Mouse (Mus musculus): ENCODE measurements around the gene Ybx1.
"Not testable (repeated sequence)": the region's sequence is repeated elsewhere in the genome, so short reads cannot be mapped to it uniquely, and the experiment has no call there.

Ybx1 gene

DNA sequence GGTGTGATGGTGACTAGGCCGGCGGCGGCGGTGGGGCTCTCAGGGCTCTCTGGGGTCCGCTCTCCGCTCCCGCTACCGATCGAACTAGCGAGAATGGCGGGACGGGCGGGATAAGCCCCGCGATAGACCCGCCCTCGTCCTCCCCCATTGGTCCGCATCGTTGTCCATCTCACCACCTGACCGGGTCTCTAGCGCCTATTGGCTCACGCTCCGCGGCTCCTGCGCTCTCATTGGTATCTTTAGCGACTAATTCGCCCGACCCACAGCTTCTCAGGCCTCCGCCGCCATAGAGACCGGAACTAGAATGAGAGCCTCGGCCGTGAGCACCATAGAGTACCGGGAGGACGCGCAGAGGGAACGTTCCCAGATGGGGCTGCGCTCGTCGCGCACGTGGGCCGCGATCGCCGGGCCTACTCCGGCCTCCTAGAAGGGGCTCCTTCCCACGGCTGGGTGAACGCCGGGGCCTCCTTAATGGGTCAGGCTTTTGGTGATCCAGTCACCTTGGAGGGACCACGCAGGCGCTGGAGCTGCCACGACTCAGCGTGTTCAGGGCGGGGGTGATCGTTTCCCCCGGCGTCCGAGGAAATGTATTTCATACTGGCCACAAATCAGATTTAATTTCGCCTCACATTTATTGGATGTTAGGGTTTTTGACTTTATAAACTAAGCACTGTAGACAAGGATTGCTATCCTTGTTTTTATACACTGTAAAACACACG, at the start of gene Ybx1:
Gene Ybx1, minus strand, starts transcription at position 190 of the 719 bp plus-strand sequence.
- peak; percentile 99 for DNase-seq

GRCm38 (mm10) chr4:119338861-119339361, 44.5 kb upstream of the Ybx1 start:
- DNase-seq: peak; percentile 76

DNA sequence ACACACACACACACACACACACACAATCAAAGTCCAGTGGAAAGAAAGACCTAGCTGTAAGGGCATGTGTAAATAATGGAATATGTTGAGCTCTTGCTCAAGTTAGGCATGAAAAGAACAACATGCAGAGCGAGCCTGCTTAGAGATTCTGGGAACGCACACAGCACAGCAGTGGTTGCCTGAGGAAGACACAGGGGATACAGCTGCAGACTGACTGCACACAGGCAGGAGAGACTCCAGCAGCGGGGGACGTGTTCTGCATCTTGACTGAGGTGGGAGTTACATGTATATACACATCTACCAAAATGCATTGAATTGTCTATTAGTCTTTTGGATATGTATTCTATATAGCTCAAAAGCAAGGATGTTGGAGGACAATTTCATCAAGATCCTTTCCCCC, 44.0 kb upstream of the Ybx1 start:
- DNase-seq: no peak

DNA sequence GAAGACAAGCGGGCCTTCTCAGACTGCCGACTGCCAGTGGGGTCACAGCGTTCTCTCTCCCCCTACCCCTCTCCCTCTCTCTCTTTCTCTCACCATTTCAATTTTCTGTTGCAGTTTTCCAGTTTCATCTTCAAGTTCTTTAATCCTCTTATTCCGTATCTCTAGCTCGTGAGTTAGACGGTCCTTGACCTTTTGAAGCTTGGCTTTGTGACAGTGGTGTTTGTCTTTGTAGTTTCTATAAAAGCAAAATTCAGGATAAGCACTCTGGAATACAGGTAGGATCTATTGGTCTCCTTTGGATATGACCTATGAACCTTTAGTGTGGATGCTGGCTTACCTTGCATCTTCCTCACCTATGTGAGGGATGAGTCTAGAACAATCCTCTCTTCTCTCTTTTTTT, 39.1 kb upstream of the Ybx1 start:
- DNase-seq: no peak

DNA sequence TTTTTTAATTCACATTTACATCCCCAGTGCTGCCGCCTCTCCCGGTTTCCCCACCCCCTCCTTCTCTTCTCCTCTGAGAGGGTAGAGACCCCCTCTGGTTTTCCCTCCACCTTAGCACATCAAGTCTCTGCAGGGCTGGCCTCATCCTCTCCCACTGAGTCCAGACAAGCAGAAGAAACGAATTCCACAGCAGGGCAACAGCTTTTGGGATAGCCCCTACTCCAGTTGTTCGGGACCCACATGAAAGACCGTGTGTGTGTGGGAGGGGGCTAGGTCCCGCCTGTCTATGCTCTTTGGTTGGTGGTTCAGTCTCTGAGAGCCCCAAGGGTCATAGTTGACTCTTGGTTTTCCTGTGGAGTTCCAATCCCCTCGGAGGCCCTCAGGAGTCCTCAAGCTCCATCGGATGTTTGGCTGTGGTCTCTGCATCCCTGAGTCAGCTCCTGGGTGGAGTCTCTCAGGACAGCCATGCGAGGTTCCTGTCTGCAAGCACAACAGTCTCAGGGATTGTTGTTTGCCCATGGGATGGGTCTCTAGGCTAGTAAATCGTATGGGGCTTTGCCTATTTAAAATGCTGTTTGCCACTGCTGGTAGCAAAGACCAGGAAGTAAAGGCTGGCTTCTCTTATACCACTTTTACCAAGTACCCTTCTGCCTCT, 26.6 kb upstream of the Ybx1 start:
- peak; percentile 18 for DNase-seq

- peak; percentile 96 for DNase-seq
These were observed 25.9 kb upstream of the Ybx1 start, which contains the start of gene Ppih for GRCm38 (mm10) chr4:119320131-119320830. Ppih (minus strand) TSS chr4:119320546.

GRCm38 (mm10) chr4:119313756-119314155, 19.4 kb upstream of the Ybx1 start:
- DNase-seq: no peak

- no peak for DNase-seq
These were observed 11.0 kb upstream of the Ybx1 start for GRCm38 (mm10) chr4:119305418-119305817.

DNA sequence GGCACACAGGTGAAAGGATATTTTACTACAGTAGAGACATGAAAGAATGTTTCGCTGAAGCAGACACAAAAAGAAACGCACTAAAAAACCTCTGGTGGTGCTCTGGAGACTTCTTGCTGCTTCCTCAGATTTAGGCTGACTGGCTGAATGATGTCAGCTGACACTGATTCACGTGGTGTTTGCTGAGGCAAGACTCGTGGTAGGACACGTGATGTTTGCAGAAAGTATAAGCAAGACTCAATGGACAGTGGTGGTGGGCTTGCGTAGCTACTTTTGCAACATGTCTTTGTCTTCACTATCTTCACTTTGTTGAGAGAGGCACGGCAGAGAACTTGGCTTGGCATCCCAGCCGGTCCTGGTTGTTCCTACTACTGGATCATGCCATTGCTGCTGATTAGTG, 8.9 kb upstream of the Ybx1 start:
- DNase-seq: no peak

GRCm38 (mm10) chr4:119301777-119302176, 7.4 kb upstream of the Ybx1 start:
- no peak for DNase-seq

GRCm38 (mm10) chr4:119300761-119301160, 6.4 kb upstream of the Ybx1 start:
- no peak for DNase-seq

GRCm38 (mm10) chr4:119297361-119297760, 3.0 kb upstream of the Ybx1 start:
- no peak for DNase-seq

DNA sequence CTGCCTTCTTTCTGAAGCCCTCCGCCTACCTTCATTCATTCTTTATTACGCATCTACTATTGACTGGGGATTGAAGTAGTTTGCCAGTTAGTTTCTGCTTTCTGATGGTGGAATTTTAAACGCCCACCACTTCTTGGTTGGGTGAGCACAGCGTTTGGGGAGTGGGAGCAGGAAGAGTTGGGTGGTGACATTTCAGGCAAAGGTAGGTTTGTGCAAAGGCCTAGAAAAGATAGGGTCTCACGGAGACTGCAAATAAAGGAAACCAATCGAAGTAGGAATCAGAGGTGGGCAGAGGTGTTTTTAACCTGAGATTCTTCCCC, 690 bp upstream of the Ybx1 start:
- no peak for DNase-seq

DNA sequence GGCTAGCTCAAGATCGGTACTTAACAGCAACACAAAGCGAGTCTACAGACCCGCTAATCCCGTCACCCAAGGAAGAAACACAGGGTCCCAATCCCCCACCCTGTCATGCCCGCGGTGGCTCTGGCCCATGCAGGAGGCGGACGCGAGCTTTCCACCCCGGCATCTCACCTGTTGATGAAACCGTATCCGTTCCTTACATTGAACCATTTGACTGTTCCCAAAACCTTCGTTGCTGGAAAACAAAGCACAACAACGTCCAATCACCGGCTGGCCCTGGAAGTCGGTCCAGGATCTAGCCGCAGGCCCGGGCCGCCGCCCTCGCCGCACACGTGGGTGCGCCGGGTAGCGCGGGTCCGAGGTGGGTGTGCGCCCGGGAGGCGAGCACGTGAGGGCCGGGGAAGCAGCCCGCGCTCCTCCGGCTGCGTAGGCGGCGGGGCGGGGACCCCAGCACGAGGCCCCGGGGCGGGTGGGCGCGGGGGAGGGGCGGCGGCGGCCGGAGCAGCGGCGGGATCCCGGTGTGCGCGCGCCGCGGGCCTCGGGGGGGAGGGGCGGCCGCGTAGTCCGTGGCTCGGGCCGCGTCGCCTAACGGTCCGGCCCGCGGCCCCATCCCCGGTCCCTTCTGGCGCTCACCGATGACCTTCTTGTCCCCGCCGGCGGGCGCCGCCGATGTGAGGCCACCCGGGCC, 688 bp downstream of the Ybx1 start:
- peak; percentile 55 for DNase-seq

- peak; percentile 71 for DNase-seq
These were observed 1.4 kb downstream of the Ybx1 start for GRCm38 (mm10) chr4:119292771-119293573.

GRCm38 (mm10) chr4:119291921-119292320, 2.5 kb downstream of the Ybx1 start:
- DNase-seq: no peak

DNA sequence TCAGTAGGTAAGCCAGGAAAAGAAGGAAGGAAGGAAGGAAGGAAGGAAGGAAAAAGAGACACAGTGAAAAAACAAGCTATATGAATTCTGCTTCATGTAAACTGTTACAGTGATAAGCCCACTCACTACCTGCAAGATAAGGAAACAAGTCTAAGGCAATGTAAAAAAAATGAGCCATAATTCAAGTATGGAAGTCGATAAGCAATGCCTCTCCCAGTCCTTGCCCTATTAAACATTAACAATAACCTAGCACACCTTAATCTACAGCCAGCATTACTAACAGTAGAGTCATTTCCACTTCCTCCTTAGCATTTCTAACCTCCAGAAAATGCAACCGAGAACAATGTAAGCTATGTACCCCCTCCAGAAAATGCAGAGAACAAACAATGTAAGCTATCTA, 9.1 kb downstream of the Ybx1 start:
- DNase-seq: no peak

DNA sequence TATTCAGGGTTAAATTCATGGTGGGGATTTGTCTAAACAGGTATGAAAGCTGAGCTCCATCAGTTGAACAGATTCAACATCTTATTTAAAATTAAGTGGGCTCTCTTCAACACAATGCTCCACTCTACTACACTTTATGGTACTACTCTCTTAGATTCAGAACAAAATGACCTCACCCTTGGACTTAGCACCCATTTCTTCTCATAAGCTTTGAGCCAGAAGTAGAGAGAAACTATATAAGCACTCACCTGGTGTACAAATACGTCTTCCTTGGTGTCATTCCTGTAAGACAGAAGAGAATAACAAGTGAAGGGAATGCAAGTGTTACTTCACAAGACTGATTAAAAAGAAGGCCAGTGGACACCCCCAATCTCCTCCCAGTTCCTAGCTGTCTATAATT, 9.5 kb downstream of the Ybx1 start:
- DNase-seq: no peak

DNA sequence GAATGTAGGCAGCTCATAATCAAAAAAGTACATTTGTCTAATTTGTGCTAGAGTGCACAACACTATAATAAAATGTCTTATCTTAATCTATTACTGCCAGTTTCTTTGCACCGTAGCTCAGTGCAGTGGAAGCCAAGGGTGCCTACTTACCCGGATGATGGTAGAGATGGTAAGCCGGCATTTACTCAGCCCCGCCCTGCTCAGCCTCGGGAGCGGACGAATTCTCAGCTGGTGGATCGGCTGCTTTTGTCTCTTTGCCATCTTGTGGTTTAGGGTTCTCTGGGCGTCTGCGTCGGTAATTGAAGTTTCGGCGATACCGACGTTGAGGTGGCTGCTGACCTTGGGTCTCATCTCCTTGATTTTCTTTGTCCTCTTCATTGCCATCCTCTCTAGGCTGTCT, 15.6 kb downstream of the Ybx1 start:
- not testable (repeated sequence) for DNase-seq

DNA sequence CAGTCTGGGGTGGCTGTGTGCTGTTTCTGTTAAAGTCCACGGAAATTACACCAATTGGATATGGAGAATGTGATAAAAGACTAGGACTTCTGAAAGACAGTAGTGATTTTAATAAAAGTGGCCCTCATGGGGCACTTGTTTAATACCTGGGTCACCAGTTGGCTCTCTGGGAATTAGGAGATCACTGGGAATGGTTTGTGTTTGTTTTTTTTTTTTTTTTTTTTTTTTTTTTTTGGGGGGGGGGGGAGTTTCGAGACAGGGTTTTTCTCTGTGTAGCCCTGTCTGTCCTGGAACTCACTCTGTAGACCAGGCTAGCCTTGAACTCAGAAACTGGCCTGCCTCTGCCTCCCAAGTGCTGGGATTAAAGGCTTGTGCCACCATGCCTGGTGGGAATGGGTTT, 18.7 kb downstream of the Ybx1 start:
- DNase-seq: no peak

DNA sequence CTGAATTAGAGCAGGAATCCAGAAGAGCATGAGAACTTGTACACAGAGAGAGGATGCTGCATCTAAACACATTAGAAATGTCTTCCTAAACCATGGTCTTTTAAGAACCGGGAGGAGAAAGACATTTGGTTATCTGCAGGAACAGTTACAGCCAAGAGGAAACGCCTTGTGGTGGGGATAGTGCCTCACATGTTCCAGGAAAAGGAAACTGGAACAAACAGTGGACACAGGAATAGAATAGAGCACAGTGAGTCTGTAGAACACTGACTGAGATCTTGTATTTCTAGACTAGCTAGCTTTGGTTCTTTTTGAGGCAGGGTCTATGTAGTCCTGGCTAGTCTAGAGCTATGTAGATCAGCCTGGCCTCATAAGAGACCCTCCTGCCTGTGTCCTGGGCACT, 19.2 kb downstream of the Ybx1 start:
- DNase-seq: no peak

GRCm38 (mm10) chr4:119274627-119275026, 19.8 kb downstream of the Ybx1 start:
- DNase-seq: no peak
